Mouse (Mus musculus) cerebellum, adult (tissue): Measurements from ENCODE around the gene Nabp2.

ENCODE experiments used
- ATAC-seq: cut with Nextera tagmentation; 2 replicates; pipeline ENCODE4 v1.9.2; 2017; ENCODE audit warnings: mild to moderate bottlenecking, moderate library complexity, mixed read lengths; ENCODE audit not compliant: insufficient number of reproducible peaks, low FRiP score, low TSS enrichment

The Nabp2 gene

DNA sequence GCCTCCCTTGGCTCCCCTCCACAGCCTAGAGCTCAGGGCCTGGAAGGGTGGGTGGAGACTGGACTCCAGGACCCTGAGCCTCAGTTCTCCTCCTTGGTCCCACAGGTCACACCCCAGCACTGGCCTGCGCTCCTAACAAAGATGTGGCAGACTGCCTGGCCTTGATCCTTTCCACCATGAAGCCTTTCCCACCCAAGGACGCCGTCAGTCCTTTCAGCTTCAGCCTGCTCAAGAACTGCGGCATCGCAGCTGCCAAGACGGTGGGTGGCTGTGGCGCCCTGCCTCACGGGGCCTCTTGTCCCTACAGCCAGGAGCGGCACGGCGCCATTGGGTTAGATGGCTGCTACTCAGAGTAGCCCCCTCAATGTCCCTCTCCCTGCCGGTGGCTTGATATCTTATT, 20.9 kb downstream of the Nabp2 start:
- no peak for ATAC-seq

DNA sequence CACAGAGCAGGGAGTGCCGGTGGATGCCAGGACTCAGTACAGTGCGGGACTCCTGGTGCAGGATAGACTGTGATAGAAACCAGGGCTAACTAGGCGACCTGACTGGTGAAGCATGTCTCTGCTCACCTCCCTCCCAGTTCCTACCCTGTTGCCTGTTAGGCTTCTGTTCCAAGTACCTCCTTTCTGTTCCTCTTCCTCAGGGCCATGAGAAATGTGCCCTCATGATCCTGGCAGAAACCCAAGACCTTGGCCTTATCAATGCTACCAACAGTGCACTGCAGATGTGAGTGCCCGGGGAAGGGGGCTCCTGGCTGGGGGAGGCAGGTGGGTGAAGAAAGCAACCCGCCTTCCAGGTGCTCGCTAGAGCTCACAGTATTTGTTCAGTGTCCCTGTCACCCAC, 21.7 kb downstream of the Nabp2 start:
- ATAC-seq, result no peak

DNA sequence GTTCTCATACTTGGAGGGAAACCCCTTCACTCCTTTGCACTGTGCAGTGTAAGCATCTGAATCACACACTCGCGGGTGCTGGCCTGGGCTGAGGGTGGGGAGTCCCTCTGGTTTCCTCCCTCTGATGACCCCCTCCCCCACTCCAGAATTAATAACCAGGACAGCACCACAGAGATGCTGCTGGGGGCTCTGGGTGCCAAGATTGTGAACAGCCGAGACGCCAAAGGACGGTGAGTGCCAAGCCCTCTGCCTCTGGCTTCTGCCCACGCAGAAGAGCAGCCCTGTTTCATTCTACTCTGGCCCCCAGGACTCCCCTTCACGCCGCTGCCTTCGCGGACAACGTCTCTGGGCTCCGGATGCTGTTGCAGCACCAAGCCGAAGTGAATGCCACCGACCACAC, 22.4 kb downstream of the Nabp2 start:
- ATAC-seq, result no peak

- ATAC-seq, result no peak
These were observed 25.4 kb downstream of the Nabp2 start for GRCm38 (mm10) chr10:128385902-128386301.

DNA sequence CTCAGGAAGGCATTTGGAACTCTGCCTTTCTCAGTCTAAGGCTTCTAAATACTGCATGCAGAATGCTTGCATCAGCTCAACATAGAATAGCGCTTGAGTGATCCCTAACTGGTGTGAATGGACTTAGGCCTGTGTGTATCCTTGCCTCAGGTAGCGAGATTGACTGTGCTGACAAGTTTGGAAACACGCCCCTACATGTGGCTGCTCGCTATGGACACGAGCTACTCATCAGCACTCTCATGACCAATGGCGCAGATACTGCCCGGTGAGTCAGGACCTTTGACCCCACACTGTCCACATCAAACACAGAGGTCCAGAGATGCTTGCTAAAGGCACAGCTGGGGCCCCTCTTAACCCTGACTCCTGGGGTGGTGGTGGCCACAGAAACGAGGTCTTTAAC, 28.8 kb downstream of the Nabp2 start:
- no peak for ATAC-seq

DNA sequence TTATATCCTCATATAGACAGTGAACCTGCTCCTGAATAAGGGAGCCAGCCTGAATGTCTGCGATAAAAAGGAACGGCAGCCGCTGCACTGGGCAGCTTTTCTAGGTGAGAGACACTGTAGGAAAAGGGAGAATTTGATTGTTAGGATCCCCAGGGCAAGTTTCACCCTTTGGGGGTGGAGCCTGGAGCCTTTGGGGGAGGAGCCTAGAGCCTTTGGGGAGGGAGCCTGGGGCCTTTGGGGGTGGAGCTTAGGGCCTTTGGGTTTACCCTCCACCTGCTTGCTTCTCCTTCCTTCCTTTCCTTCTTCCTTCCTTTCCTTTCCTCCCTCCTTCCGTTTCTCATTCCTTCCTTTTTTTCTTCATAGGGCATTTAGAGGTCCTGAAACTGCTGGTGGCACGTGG, 30.7 kb downstream of the Nabp2 start:
- no peak for ATAC-seq

DNA sequence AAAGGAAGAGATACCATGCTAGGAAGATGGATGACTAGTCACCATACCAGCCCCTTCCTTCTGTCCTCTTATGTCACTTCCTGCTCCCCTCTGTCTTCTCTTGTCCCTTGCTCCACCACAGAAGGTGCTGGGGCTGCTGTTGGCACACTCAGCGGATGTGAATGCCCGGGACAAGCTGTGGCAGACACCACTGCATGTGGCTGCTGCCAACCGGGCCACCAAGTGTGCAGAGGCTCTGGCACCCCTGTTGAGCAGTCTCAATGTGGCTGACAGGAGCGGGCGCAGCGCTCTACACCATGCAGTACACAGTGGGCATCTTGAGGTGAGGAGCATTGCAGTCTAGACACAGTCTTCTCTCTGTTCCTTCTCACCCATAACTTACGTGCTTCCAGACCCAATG, 32.0 kb downstream of the Nabp2 start:
- no peak for ATAC-seq

DNA sequence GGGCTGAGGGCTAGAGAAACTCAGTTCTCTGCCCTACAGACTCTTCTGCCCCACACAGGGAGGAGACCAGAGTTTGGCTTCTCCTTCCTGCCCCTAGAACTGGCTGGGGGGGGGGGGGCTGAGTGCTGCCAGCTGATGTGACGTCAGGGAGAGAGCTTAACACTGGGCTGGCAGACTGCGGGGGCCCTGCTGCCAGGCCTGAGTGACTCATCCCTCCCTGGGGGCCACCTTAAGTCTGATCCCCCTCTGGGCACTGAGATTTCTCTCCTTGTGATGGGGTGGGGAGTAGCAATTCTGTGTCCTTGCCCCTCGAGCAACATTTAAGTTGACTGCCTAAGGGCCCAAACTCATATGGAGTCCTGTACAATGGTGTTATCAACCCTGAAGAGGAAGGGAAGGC, 32.8 kb downstream of the Nabp2 start:
- ATAC-seq, result no peak

DNA sequence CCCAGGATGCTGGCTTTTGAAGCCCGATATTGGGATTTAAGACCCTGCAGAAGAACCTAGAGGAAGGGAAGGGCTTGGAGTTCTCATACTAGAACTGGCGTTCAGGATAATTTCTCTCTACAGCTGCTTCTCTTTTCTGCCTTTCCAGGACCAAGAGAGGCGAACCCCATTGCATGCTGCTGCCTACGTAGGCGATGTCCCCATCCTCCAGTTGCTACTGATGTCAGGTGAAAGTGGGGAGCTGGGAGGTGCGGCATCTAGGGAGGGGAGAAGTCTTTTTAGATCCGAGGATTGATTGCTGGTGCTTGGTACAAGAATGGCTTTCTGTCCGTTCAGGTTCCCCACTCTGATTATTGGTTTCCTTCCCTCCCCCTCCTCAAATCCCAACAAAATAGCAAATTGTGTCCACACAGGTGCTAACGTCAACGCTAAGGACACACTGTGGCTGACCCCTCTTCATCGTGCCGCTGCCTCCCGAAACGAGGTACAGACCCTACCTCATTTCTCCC, 33.3 kb downstream of the Nabp2 start:
- ATAC-seq, result no peak

GRCm38 (mm10) chr10:128377222-128377939, 33.9 kb downstream of the Nabp2 start:
- ATAC-seq, result peak; percentile 15; the same call in 1 of the 2 replicates

GRCm38 (mm10) chr10:128376455-128377211, 34.7 kb downstream of the Nabp2 start, which contains the start of gene Ankrd52:
Ankrd52 (plus strand) TSS chr10:128377115.
- peak; percentile 72 for ATAC-seq

- no peak for ATAC-seq
These were observed 35.2 kb downstream of the Nabp2 start for GRCm38 (mm10) chr10:128376099-128376454.

- ATAC-seq, result no peak
These were observed 36.9 kb downstream of the Nabp2 start for GRCm38 (mm10) chr10:128374393-128374792.

GRCm38 (mm10) chr10:128372989-128373748, 38.1 kb downstream of the Nabp2 start:
- no peak for ATAC-seq

DNA sequence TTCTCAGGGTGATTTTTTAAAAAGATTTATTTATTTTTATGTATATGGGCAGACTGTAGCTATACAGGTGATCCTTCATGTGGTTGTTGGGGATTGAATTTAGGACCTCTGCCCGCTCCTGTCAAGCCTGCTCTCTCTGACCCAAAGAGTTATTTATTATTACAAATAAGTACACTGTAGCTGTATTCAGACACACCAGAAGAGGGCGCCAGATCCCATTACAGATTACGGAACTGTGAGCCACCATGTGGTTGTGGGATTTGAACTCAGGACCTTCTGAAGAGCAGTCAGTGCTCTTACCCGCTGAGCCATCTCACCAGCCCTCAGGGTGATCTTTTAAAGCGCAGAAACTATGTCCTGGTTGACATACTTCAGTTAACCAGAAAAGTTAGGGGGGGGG, 39.1 kb downstream of the Nabp2 start:
- ATAC-seq, result no peak

DNA sequence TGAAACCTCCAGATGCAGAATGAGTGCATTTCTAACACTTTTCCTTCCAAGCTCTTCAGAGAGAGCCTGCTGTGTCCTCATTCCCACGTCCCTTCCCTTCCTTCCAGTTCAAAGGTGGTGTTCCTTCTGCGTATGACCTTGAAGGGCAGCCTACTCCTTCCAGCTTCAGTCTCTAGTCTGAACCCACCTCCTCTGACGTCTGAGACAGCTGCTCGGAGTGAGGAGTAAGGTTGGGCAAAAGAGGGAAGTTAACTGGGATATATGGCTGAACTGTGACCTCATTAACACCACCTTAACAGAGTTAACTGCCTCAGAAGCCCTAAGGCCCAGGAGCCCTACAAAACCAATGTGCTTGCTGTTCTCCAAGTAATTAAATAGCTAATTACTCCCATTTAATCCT, 40.7 kb downstream of the Nabp2 start:
- ATAC-seq, result no peak

- no peak for ATAC-seq
These were observed 41.3 kb downstream of the Nabp2 start for GRCm38 (mm10) chr10:128370021-128370420.

DNA sequence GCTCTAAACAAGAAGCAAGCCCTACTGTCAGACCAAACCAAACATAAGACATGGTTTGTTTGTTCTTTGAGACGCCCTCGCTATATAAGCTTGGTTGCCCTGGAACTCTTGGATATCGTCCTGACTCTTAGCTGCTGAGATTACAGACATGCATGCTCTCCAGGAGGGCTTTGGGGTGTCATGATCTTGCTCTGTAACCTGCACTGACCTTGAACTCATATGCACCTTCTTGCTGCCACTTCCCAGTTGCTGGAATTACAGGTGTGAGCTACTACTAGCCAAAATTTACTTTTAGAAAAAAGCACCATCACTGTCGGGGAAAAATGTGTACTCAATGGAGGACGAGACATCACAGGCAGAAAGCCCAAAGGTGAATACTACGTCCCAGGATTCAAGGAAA, 41.7 kb downstream of the Nabp2 start:
- no peak for ATAC-seq

DNA sequence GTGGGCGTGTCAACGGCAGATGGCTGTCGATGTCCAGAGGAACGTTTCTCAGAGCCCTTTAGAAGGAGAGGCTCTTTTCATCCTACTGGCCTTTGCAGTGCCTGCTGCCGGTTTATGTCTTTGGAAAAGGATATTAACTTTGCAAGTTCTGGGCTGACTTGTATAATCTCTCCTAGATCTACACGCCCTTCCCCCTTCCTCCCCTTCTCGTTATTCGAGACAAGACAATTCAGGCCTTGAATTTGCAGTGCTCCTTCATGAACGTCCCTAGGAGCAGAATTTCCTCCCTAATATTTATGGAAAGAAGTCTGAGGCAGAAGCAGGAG, 42.1 kb downstream of the Nabp2 start:
- no peak for ATAC-seq

DNA sequence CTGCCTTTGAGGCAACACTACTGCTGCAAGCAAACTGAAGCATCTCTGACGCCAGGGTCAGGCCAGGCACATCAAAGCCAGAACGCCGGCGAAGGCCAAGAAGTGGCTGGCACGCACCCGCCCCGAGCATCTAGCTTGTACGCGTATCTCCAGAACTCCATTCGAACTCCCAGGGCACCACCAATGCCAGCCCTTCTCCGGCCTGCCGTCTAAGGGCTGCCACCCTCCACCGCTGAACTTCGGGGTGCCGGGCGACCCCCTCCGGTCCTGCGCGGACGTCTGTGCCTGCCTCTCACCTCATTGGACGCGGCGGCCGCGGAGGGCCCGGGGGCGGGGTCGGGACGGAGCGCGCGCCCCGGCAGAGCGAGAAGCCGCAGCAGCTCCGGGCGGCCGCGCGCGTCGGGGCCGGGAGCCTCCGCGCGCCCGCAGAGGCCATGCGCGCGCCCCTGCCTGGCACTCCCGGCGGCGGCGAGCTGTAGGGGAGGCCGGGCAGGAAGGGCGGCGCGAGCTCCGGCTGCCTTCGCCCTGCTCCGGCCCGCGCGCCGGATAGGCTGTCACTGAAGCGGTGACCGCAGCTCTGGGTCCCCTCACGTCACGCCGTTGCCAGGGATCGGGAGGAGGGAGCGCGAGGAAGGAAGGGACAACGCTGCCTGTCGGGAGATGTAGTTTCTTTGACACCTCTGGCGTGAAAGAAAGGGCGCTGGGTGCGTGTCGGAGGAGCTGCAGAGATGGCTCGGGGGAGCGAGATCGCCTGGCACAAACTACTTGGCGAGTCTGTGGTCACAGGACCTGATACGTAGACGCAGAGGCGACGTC, 42.7 kb downstream of the Nabp2 start, which contains the start of gene Coq10a:
Coq10a (minus strand) TSS at position 596 of the 816 bp plus-strand sequence.
- peak; percentile 91 for ATAC-seq
